Mouse (Mus musculus): ENCODE results near the gene Abhd11. TPM values are rescaled to one million over a fixed set of nuclear protein-coding genes. Genes with fewer than 3 reads are reported as not detected.

Abhd11 gene
- total RNA-seq, 2 experiments from 2014 or later: 51.6 to 57.0 TPM

DNA sequence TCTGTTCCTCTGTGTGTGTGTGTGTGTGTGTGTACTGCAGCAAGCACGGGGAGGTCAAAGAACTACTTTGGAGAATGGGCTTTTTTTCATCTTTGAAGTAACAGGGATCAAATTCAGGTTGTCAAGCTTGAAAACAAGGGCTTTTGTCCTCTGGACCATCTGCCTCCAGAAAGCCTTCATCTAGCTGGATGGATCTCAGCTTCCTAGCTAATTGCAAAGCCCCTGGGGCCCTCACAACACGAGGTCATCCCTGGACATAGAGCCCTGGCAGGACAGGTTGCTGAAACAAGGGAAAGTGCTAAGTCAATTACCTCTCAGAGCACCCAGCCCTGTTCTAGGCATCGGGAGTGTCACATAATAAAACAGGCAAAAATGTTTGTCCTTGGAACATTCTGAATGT lies 25.2 kb upstream of the Abhd11 start:
- DNase-seq: no peak
- intact Hi-C loops (cut with DNase I): no loop called here

GRCm38 (mm10) chr5:134985633-134986297 lies 23.2 kb upstream of the Abhd11 start, which contains the start of gene Cldn3:
Cldn3 (plus strand) TSS chr5:134986214.
- DNase-seq: peak in 1 of 2 experiments; percentile 35
- intact Hi-C loops (cut with DNase I): no loop called here

DNA sequence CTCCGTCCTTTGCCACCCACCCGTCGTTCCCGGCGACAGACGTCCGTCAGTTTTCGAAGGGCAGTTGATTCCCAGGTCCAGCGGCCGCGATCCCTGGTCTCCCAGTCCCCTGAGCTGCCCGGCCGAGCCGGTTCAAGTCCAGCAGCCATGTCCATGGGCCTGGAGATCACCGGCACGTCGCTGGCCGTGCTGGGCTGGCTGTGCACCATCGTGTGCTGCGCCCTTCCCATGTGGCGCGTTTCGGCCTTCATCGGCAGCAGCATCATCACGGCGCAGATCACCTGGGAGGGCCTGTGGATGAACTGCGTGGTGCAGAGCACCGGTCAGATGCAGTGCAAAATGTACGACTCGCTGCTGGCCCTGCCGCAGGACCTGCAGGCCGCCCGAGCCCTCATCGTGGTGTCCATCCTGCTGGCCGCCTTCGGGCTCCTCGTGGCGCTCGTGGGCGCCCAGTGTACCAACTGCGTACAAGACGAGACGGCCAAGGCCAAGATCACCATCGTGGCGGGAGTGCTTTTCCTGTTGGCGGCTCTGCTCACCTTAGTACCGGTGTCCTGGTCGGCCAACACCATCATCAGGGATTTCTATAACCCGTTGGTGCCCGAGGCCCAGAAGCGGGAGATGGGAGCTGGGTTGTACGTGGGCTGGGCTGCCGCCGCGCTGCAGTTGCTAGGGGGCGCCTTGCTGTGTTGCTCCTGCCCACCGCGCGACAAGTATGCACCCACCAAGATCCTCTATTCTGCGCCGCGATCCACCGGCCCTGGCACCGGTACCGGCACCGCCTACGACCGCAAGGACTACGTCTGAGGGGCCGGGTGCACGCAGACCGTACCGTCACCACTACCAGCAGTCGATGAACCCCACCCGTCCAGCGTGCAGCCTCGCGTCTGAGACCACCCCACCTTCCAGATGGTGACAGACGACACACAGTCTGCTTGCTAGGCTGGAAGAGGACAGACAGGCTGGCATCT lies 22.4 kb upstream of the Abhd11 start:
- intact Hi-C loops (cut with DNase I): no loop called here
- no peak for DNase-seq

DNA sequence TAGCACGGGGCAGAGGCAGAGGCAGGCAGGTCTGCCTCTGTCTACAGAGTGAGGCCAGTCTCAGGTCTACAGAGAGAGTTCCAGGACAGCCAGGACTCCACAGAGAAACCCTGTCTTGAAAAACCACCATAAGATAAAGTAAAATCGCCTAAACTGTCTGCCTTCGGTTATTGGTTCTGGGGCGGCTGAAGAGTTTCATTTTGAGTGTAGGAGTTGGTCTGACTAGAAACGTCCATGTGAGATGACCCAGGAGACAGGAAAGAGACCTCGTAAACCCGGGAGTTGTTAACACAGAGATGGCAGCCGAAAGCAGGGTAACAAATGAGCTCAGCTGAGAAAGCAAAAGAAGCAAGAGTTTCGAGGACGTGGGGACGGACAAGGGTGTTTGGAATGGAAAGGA lies 19.8 kb upstream of the Abhd11 start:
- DNase-seq: no peak
- intact Hi-C loops (cut with DNase I): no loop called here

DNA sequence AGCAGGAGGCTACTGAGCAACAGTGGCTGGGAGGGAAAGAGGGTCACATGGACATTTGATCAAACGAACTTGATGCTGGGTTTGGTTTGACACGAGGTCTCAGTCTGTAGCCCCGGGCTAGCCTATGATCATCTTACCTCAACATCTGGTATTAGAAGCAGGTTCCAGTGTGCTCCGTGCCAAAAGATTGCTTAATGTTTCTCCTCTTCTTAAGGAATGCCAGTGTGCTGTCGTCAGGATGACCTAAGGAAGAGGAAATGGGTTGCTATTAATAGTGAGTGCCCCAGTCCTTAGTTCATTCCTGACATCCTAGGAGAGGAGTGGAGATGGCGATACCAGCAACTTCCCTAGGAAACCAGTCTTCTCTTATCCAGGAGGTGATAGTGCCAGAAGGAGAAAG lies 19.2 kb upstream of the Abhd11 start:
- intact Hi-C loops (cut with DNase I): no loop called here
- DNase-seq: no peak

DNA sequence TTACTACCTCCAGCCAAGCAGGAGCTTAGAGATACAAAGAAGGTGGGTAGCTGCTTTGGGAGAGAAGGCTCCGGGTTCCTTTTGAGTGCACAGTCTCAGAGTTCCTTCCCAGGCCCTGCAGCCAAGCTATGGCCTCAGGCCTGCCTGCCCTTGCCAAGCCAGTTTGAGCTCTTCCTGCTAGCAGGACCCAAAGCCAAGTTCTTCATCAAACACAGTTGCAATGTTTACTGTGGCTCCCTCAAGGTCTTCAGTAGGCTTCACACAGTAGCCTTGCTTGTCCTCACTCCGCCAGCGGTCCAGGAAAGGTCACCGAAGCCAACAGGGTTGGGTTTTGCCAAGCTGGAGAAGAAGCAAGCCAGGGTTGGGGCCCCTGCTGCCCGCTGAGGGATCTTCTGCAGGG lies 16.4 kb upstream of the Abhd11 start:
- no peak for DNase-seq
- intact Hi-C loops (cut with DNase I): no loop called here

DNA sequence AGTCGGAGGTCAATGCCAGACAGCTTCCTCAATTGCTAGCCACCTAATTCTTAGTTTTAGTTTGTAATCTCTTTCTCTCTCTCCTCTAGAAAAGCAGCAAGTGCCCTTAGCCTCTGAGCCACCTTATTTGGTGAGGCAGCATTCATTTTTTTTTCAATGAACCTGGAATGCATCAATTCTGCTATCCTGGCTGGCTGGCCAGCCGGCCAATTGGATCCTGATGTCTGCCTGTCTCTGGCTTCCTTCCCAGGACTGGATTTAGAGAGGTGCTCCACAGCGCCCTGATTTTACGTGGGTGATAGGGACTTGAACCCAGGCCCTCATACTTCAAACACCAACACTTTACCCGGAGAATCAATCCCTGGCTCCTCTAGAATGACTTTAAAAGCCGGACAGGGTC lies 10.6 kb upstream of the Abhd11 start:
- intact Hi-C loops (cut with DNase I): no loop called here
- DNase-seq: no peak

DNA sequence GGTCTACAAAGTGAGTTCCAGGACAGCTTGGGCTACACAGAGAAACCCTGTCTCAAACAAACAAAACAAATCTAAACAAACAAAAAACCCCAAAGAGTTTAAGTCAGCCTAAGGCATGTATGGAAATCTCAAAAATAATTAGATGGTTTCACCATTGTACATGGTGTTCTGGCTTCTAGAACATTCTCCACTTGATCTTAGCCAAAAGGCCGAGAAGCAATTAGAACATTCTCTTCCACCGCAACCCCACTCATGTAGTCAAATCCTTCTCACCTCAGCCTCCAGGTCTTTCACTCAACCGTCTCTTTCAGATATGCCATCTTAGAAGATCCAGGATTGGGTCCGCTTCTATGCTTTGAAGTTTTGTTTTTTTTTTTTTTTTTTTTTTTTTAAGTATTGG lies 9.2 kb upstream of the Abhd11 start:
- intact Hi-C loops (cut with DNase I): no loop called here
- DNase-seq: no peak

- intact Hi-C loops (cut with DNase I): no loop called here
- no peak for DNase-seq
These were observed 8.2 kb upstream of the Abhd11 start for GRCm38 (mm10) chr5:135000751-135001150.

- intact Hi-C loops (cut with DNase I): no loop called here
- no peak for DNase-seq
These were observed 7.6 kb upstream of the Abhd11 start for GRCm38 (mm10) chr5:135001309-135001708.

DNA sequence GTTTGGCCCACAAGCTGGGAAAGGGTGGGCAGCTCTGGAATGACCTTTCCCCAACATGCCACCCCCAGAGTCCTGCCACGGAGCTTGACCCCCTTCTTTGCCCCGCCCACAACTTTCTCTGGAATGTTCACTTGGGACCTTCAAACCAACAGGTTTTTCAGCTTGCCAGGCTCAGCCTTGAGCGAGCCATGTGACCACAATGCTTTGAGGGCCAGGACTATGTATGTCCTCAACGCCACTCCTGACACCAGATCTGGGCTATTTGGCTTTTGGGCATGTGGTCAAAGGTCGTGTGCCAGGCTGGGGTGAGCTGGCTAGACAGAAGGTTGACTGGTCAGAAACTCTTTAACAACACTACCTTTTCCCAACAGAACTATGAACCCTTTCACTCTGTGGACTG lies 6.8 kb upstream of the Abhd11 start:
- intact Hi-C loops (cut with DNase I): no loop called here
- DNase-seq: no peak

- intact Hi-C loops (cut with DNase I): no loop called here
- no peak for DNase-seq
These were observed 965 bp upstream of the Abhd11 start for GRCm38 (mm10) chr5:135007802-135008571.

DNA sequence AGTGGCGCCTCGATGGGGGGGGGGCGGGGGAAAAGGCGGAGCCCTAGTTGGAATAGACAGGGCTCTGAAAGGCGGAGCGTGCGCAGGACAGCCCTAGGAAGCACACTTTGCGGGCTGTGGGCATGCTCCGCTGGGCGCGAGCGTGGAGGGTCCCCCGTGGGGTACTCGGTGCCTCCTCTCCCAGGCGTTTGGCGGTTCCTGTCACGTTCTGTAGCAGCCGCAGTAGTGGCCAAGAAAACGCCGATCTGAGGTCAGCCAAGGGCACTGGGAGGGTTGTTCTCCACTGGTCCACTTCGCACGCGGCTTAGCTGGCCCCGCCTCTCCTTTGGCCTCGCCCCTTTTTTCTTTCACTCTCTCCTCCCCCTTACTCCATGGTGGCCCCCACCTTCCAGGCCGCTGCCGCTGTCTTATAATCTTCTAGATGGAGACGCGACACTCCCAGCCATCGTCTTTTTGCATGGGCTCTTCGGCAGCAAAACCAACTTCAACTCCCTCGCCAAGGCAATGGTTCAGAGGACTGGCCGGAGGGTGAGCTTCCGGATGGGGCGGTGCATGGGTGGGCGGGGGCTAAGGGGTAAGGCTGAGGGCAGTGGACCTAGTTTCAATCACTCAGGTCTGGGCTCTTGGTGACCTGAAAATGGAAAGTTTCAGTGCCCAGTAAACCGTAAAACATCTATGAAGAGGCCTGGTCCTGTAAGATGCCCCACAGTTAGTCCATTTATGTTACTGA lies 803 bp downstream of the Abhd11 start:
- intact Hi-C loops (cut with DNase I): loop anchor here (5.0 to 10.0 kb wide), 2 partner anchors 183 to 275 kb away; no protein-coding TSS in a partner anchor
- peak; percentile 79 to 93 for DNase-seq

- intact Hi-C loops (cut with DNase I): loop anchor here (5.0 to 10.0 kb wide), 2 partner anchors 182 to 274 kb away; no protein-coding TSS in a partner anchor
- DNase-seq: no peak
These were observed 1.4 kb downstream of the Abhd11 start for GRCm38 (mm10) chr5:135010320-135010709.

GRCm38 (mm10) chr5:135010841-135011743 lies 2.1 kb downstream of the Abhd11 start:
- intact Hi-C loops (cut with DNase I): loop anchor here (5.0 to 10.0 kb wide), 2 partner anchors 181 to 274 kb away; no protein-coding TSS in a partner anchor
- DNase-seq: no peak

- intact Hi-C loops (cut with DNase I): loop anchor here (5.0 to 10.0 kb wide), 2 partner anchors 180 to 273 kb away; no protein-coding TSS in a partner anchor
- DNase-seq: no peak
These were observed 3.1 kb downstream of the Abhd11 start for GRCm38 (mm10) chr5:135011809-135012613.

GRCm38 (mm10) chr5:135012671-135013441 lies 3.9 kb downstream of the Abhd11 start:
- peak; percentile 77 for DNase-seq
- intact Hi-C loops (cut with DNase I): loop anchor here (5.0 to 10.0 kb wide), 2 partner anchors 179 to 272 kb away; no protein-coding TSS in a partner anchor
